18 mouse cellular contexts compared by ENCODE assay signal in genomic region chr4:132025264-132025663, GRCm38 (mm10). TPM values are rescaled to one million over a fixed set of nuclear protein-coding genes. Genes with fewer than 3 reads are reported as not detected.
DNase-seq lines count a peak whose midpoint lies in the region; ATAC-seq lines count a peak whose summit lies in the region.
"Had no signal": no experiment of that assay in that cellular context is flagged by ENCODE, and none has a peak within 500 bp of the region (broad histone marks: within the 10 kb centered on the region; RNA-seq: fewer than 3 reads in every experiment).

No protein-coding gene starts in this region.

- ATAC-seq in hindbrain, embryonic 12.5 days (ENCODE audit: low FRiP score), result no peak
- ATAC-seq in midbrain, embryonic 14.5 days (ENCODE audit: low FRiP score, low TSS enrichment), result no peak
- ATAC-seq in midbrain, embryonic 11.5 days (ENCODE audit: low FRiP score), result no peak
- ATAC-seq in liver, embryonic 13.5 days (ENCODE audit: low read depth), result no peak

- H3K36me3 ChIP-seq in hindbrain, embryonic 12.5 days, result no peaks in the 10 kb centered on the region
- peaks cover 20% of the 10 kb centered on the region for H3K36me3 ChIP-seq in hindbrain, embryonic 10.5 days
- H3K36me3 ChIP-seq in midbrain, embryonic 14.5 days (ENCODE audit: control insufficient read depth, insufficient read depth, low read length), result no peaks in the 10 kb centered on the region
- H3K36me3 ChIP-seq in midbrain, embryonic 11.5 days (ENCODE audit: control insufficient read depth, insufficient read depth, low read length), result no peaks in the 10 kb centered on the region
- peaks cover 33% of the 10 kb centered on the region for H3K36me3 ChIP-seq in liver, embryonic 13.5 days
- H3K36me3 ChIP-seq: embryonic facial prominence, embryonic 12.5 days had no signal

- no peak overlapping the region for H3K9ac ChIP-seq in hindbrain, embryonic 12.5 days
- H3K9ac ChIP-seq in midbrain, embryonic 14.5 days (replicated peaks; ENCODE audit: low read length), result no peak overlapping the region
- no peak overlapping the region for H3K9ac ChIP-seq in midbrain, embryonic 11.5 days (ENCODE audit: low read length)
- peak overlapping the region; percentile 61 for H3K9ac ChIP-seq in liver, embryonic 13.5 days
- H3K9ac ChIP-seq: embryonic facial prominence, embryonic 12.5 days; heart, embryonic 12.5 days; neural tube, embryonic 12.5 days had no signal

- WGBS in hindbrain, embryonic 12.5 days, result 79% methylated on average over 2 of the region's 2 CpGs
- 93% methylated on average over 2 of the region's 2 CpGs for WGBS in hindbrain, embryonic 10.5 days
- 75% methylated on average over 2 of the region's 2 CpGs for WGBS in midbrain, embryonic 14.5 days
- 85% methylated on average over 2 of the region's 2 CpGs for WGBS in midbrain, embryonic 11.5 days
- WGBS in liver, embryonic 13.5 days (ENCODE audit: insufficient replicate concordance), result 46% methylated on average over 2 of the region's 2 CpGs

- H3K27ac ChIP-seq in hindbrain, embryonic 12.5 days, result peak overlapping the region; percentile 46
- no peak overlapping the region for H3K27ac ChIP-seq in hindbrain, embryonic 10.5 days
- peak overlapping the region; percentile 32; the same call in 1 of the 2 replicates for H3K27ac ChIP-seq in midbrain, embryonic 14.5 days (replicated peaks; ENCODE audit: low read depth, low read length)
- no peak overlapping the region for H3K27ac ChIP-seq in midbrain, embryonic 11.5 days (ENCODE audit: low read depth, low read length)
- H3K27ac ChIP-seq in liver, embryonic 13.5 days, result peak overlapping the region; percentile 91
- H3K27ac ChIP-seq: kidney, postnatal 0 days; macrophage; neural tube, embryonic 12.5 days had no signal

- H3K4me1 ChIP-seq in hindbrain, embryonic 12.5 days, result peaks cover 13% of the 10 kb centered on the region
- H3K4me1 ChIP-seq in hindbrain, embryonic 10.5 days (replicated peaks), result peaks cover 18% of the 10 kb centered on the region
- 0 out of 2 replicates have a peak, but pooled peaks cover 5% of the 10 kb centered on the region for H3K4me1 ChIP-seq in midbrain, embryonic 14.5 days (ENCODE audit: control insufficient read depth, insufficient read depth, low read length)
- H3K4me1 ChIP-seq in midbrain, embryonic 11.5 days (ENCODE audit: control insufficient read depth, insufficient read depth, low read length), result peaks cover 8% of the 10 kb centered on the region
- peaks cover 88% of the 10 kb centered on the region for H3K4me1 ChIP-seq in liver, embryonic 13.5 days (replicated peaks)

- H3K27me3 ChIP-seq in hindbrain, embryonic 12.5 days, result no peaks in the 10 kb centered on the region
- H3K27me3 ChIP-seq in hindbrain, embryonic 10.5 days (ENCODE audit: insufficient read depth, poor library complexity, severe bottlenecking), result no peaks in the 10 kb centered on the region
- no peaks in the 10 kb centered on the region for H3K27me3 ChIP-seq in midbrain, embryonic 14.5 days (ENCODE audit: control insufficient read depth, insufficient read depth, low read length)
- H3K27me3 ChIP-seq in midbrain, embryonic 11.5 days (ENCODE audit: control insufficient read depth, insufficient read depth, low read length), result no peaks in the 10 kb centered on the region
- no peaks in the 10 kb centered on the region for H3K27me3 ChIP-seq in liver, embryonic 13.5 days
- H3K27me3 ChIP-seq: embryonic facial prominence, embryonic 12.5 days; heart, embryonic 12.5 days; neural tube, embryonic 12.5 days had no signal

- H3K9me3 ChIP-seq in hindbrain, embryonic 12.5 days (replicated peaks), result no peaks in the 10 kb centered on the region
- no peaks in the 10 kb centered on the region for H3K9me3 ChIP-seq in hindbrain, embryonic 10.5 days
- no peaks in the 10 kb centered on the region for H3K9me3 ChIP-seq in midbrain, embryonic 14.5 days (ENCODE audit: control insufficient read depth, low read length)
- H3K9me3 ChIP-seq in midbrain, embryonic 11.5 days (ENCODE audit: control insufficient read depth, low read length), result no peaks in the 10 kb centered on the region
- no peaks in the 10 kb centered on the region for H3K9me3 ChIP-seq in liver, embryonic 13.5 days (replicated peaks)
- H3K9me3 ChIP-seq: embryonic facial prominence, embryonic 12.5 days had no signal

- no peak for DNase-seq in hindbrain, embryonic 10.5 days (ENCODE audit: low spot score)
- no peak for DNase-seq in midbrain, embryonic 14.5 days
- DNase-seq in midbrain, embryonic 11.5 days (ENCODE audit: low spot score, missing footprints), result no peak
- no peak for DNase-seq in liver, embryonic 13.5 days
- DNase-seq in cerebellum, postnatal 36 days, result no peak
- no peak for DNase-seq in cerebellum, postnatal 4 days (ENCODE audit: low spot score in 2 of 2)
- DNase-seq: adrenal gland, adult 2 months; B cell, adult 2 months; kidney, adult 18-20 months; thymus, postnatal 36 days had no signal

- H3K4me2 ChIP-seq in hindbrain, embryonic 12.5 days (replicated peaks), result no peak overlapping the region
- no peak overlapping the region for H3K4me2 ChIP-seq in midbrain, embryonic 14.5 days (ENCODE audit: low read length)
- H3K4me2 ChIP-seq in midbrain, embryonic 11.5 days, result no peak overlapping the region
- peak overlapping the region; percentile 33; the same call in 1 of the 2 replicates for H3K4me2 ChIP-seq in liver, embryonic 13.5 days
- H3K4me2 ChIP-seq: embryonic facial prominence, embryonic 12.5 days; neural tube, embryonic 12.5 days had no signal

- no peak overlapping the region for H3K4me3 ChIP-seq in hindbrain, embryonic 12.5 days
- no peak overlapping the region for H3K4me3 ChIP-seq in hindbrain, embryonic 10.5 days
- no peak overlapping the region for H3K4me3 ChIP-seq in midbrain, embryonic 14.5 days (replicated peaks; ENCODE audit: low read depth, low read length)
- no peak overlapping the region for H3K4me3 ChIP-seq in midbrain, embryonic 11.5 days (ENCODE audit: low read depth, low read length)
- no peak overlapping the region for H3K4me3 ChIP-seq in liver, embryonic 13.5 days (replicated peaks)
- H3K4me3 ChIP-seq: embryonic facial prominence, embryonic 12.5 days; heart, embryonic 12.5 days; neural tube, embryonic 12.5 days had no signal

RNA-seq across cellular contexts. Expression of gene Gm10300, which starts 49.2 kb away (rescaled TPM):
- polyA plus RNA-seq in hindbrain, embryonic 12.5 days (2016; fragmentation: Nextera tagmentation; extraction: Ambion mirVana), result 0.09 TPM in 2 replicates
- 0.14 TPM in 1 of 2 replicates, not detected in the other for polyA plus RNA-seq in hindbrain, embryonic 10.5 days (2016; fragmentation: Nextera tagmentation; extraction: Ambion mirVana)
- polyA plus RNA-seq in midbrain, embryonic 14.5 days (2014; fragmentation: Nextera tagmentation; extraction: Ambion mirVana), result not detected in 2 replicates
- 0.07 TPM in 1 of 2 replicates, not detected in the other for polyA plus RNA-seq in midbrain, embryonic 11.5 days (2014; fragmentation: Nextera tagmentation; extraction: Ambion mirVana)
- polyA plus RNA-seq in liver, embryonic 13.5 days (2015; fragmentation: Nextera tagmentation; extraction: Ambion mirVana), result 0.39 and 0.63 TPM in 2 replicates
- polyA plus RNA-seq: embryonic facial prominence, embryonic 12.5 days; forebrain, embryonic 16.5 days; neural tube, embryonic 12.5 days; testis, adult 2 months had no signal

RNA-seq across cellular contexts. Expression of gene Epb41, which starts 49.9 kb away (rescaled TPM):
- polyA plus RNA-seq in hindbrain, embryonic 12.5 days (2016; fragmentation: Nextera tagmentation; extraction: Ambion mirVana), result 198 and 210 TPM in 2 replicates
- polyA plus RNA-seq in hindbrain, embryonic 10.5 days (2016; fragmentation: Nextera tagmentation; extraction: Ambion mirVana), result 154 and 173 TPM in 2 replicates
- 88.3 and 116 TPM in 2 replicates for polyA plus RNA-seq in midbrain, embryonic 14.5 days (2014; fragmentation: Nextera tagmentation; extraction: Ambion mirVana)
- 210 and 230 TPM in 2 replicates for polyA plus RNA-seq in midbrain, embryonic 11.5 days (2014; fragmentation: Nextera tagmentation; extraction: Ambion mirVana)
- 147 and 193 TPM in 2 replicates for polyA plus RNA-seq in liver, embryonic 13.5 days (2015; fragmentation: Nextera tagmentation; extraction: Ambion mirVana)

Comparison
In these comparisons a context has a peak if more than half of its experiments do, and no peak if none do; other contexts are left out.
1. H3K27ac ChIP-seq: peak in hindbrain, embryonic 12.5 days (single experiment), midbrain, embryonic 14.5 days (single experiment) and liver, embryonic 13.5 days (single experiment); none in hindbrain, embryonic 10.5 days (single experiment) and midbrain, embryonic 11.5 days (single experiment).